Mouse (Mus musculus) G1E (cell line): ENCODE data around the gene Fez2. TPM values are rescaled to one million over a fixed set of nuclear protein-coding genes. Genes with fewer than 3 reads are reported as not detected.

Experiments used
- ATAC-seq: 2 replicates; pipeline ENCODE4 v1.8.0; 2016; ENCODE audit warnings: mild to moderate bottlenecking; ENCODE audit not compliant: insufficient number of reproducible peaks, poor library complexity, low FRiP score, severe bottlenecking; ENCODE audit errors: extremely low read depth
- DNase-seq: peaks from one replicate; pipeline ENCODE4 v3.0.0; 2012; ENCODE audit warnings: low spot score
- H3K27me3 ChIP-seq: 2 replicates; pipeline ENCODE4 v1.6.1; 2012; ENCODE audit warnings: mild to moderate bottlenecking, low read length, inconsistent platforms; ENCODE audit not compliant: insufficient read depth
- H3K36me3 ChIP-seq: replicated peaks from 2 replicates; pipeline ENCODE3; 2012; ENCODE audit warnings: mild to moderate bottlenecking, inconsistent platforms
- H3K4me1 ChIP-seq: 2 replicates; pipeline ENCODE4 v1.6.1; 2012; ENCODE audit warnings: low read depth, low read length, inconsistent platforms, mixed read lengths; ENCODE audit not compliant: insufficient read depth
- H3K4me3 ChIP-seq: 2 replicates; pipeline ENCODE4 v1.5.1; 2012; ENCODE audit warnings: low read depth, mild to moderate bottlenecking, inconsistent platforms, low read length, moderate library complexity, mixed read lengths
- H3K9me3 ChIP-seq: replicated peaks from 2 replicates; pipeline ENCODE4 v1.6.1; 2012; ENCODE audit warnings: inconsistent platforms
- CTCF ChIP-seq: IDR thresholded peaks from 2 replicates; pipeline ENCODE4 v1.5.1; 2012; ENCODE audit warnings: low read depth, low read length, inconsistent platforms, mixed read lengths
- GATA1 ChIP-seq: IDR thresholded peaks from 2 replicates; pipeline ENCODE4 v1.6.1; 2012; ENCODE audit warnings: borderline replicate concordance, low read length, inconsistent platforms, mixed read lengths
- GATA2 ChIP-seq: IDR thresholded peaks from 2 replicates; pipeline ENCODE4 v1.6.1; 2012; ENCODE audit warnings: low read depth, low read length, inconsistent platforms, borderline replicate concordance
- POLR2AphosphoS5 ChIP-seq: IDR thresholded peaks from 2 replicates; pipeline ENCODE4 v1.6.1; 2012; ENCODE audit warnings: low read depth, low read length, inconsistent platforms; ENCODE audit not compliant: insufficient replicate concordance
- TAL1 ChIP-seq: conservative IDR thresholded peaks from 2 replicates; pipeline ENCODE4 v1.6.1; 2012; ENCODE audit warnings: low read depth, low read length, inconsistent platforms, mixed read lengths
- polyA plus RNA-seq: library from polyadenylated mRNA; stranded (reverse); fragments of >175 nt; gene quantifications from 2 replicates; pipeline ENCODE4 v1.2.3, GENCODE M21; 2012
- total RNA-seq, 2 experiments: library from RNA; stranded (forward) in 1 of 2; stranded (reverse) in 1 of 2; fragments of 200-1000 nt in 1 of 2; fragments of >200 nt in 1 of 2; fragmentation: Nextera tagmentation in 1 of 2; gene quantifications; 2 replicates each; pipeline ENCODE4 v1.2.3; 2014 to 2017

Fez2 gene
- total and polyA plus RNA-seq, 3 experiments = 3.1 to 14.6 (median 9.3) TPM

DNA sequence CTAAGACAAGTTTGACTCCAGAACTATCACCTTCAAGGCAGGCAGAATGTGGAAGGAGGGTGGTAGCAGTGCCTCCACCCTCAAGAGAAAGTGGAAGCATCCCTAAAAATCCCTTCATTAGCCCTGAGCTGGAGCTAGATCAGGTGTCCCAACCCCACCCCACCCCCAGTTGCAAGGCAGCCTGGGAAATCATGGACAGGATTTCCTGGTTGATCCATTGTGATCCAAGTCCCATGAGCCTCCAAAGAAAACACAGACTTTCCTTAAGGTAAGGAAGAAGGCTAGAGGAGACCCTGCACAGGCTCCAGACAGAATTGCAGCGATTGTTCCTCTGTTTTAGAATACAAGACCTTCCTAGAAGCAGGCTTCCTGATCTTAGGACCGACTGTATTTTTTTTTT, 63.5 kb downstream of the Fez2 start:
- ATAC-seq = no peak
- H3K4me3 ChIP-seq = no peak overlapping the region

DNA sequence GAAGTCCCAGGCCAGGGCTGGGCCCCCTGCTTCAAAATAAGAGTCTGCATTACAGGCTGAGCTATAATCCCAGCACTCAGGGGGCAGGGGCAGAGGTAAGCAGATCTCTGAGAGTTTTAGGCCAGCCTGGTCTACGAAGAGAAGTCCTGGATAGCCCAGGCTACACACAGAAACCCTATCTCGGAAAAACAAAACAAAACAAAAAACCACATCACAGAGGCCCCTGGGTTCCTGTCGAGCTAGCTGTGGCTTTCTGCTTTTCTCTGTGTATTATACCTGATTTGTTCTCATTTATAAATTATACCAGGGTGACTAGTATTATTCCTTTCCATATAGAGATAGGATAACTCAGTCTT, 65.5 kb downstream of the Fez2 start:
- no peaks in the 10 kb centered on the region for H3K9me3 ChIP-seq
- ATAC-seq (no peak), DNase-seq (no peak)
- no peaks in the 10 kb centered on the region for H3K27me3 ChIP-seq
- H3K36me3 ChIP-seq = peaks cover 92% of the 10 kb centered on the region
- no peak overlapping the region for H3K4me3 ChIP-seq
- no peaks in the 10 kb centered on the region for H3K4me1 ChIP-seq
- TF ChIP-seq GATA2 = no peak
- TF ChIP-seq TAL1 = no peak
- no peak for TF ChIP-seq CTCF
- TF ChIP-seq POLR2AphosphoS5 = no peak
- no peak for TF ChIP-seq GATA1

More for the DNA sequence above, 63.5 kb downstream of the Fez2 start:
- Histone ChIP-seq H3K9me3 (no peaks in the 10 kb centered on the region), H3K27me3 (no peaks in the 10 kb centered on the region), H3K36me3 (peaks cover 86% of the 10 kb centered on the region), H3K4me1 (no peaks in the 10 kb centered on the region)
- no peak for TF ChIP-seq CTCF
- no peak for DNase-seq

DNA sequence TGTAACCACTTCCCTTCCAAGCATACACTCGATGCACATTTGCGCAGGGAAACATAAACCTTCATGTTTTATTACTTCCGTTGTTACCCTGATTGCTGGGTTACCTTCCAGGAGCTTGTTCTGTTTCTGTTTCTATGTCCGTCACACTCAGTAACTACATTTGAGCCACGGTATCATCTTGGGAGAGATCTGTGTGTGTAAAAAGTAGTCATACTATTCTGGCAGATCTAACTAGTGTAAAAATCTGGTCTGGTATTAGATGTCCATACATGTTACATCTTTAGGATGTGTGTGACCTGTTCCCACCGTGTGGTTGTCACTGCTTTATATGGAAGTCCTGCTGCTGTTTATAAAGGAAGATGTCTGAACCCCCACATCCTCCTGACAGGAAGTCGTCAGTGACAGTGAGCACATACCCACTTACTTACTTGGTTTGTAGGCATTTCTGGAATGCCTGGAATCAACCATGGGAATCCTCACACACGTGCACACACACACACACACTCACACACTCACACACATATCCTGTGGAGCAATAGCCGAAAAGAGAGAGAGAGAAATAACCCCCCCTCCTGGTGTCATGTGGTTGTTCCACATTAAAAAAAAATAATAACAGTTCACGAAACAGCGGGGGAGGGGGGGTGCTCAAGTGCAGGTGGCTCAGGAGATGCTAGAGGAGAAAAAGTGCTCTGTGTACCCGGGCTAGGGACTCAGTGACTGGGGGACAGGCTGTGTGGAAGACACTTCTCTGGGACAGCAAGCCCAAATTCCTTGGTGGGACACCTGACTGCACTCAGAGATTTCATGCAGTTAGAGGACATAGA, 66.1 kb downstream of the Fez2 start:
- Histone ChIP-seq H3K27me3 (no peaks in the 10 kb centered on the region), H3K9me3 (no peaks in the 10 kb centered on the region), H3K4me3 (no peak overlapping the region), H3K36me3 (peaks cover 92% of the 10 kb centered on the region), H3K4me1 (no peaks in the 10 kb centered on the region)
- ATAC-seq = no peak
- DNase-seq = no peak
- TF ChIP-seq GATA2 (no peak), CTCF (no peak), TAL1 (no peak), POLR2AphosphoS5 (no peak), GATA1 (no peak)

DNA sequence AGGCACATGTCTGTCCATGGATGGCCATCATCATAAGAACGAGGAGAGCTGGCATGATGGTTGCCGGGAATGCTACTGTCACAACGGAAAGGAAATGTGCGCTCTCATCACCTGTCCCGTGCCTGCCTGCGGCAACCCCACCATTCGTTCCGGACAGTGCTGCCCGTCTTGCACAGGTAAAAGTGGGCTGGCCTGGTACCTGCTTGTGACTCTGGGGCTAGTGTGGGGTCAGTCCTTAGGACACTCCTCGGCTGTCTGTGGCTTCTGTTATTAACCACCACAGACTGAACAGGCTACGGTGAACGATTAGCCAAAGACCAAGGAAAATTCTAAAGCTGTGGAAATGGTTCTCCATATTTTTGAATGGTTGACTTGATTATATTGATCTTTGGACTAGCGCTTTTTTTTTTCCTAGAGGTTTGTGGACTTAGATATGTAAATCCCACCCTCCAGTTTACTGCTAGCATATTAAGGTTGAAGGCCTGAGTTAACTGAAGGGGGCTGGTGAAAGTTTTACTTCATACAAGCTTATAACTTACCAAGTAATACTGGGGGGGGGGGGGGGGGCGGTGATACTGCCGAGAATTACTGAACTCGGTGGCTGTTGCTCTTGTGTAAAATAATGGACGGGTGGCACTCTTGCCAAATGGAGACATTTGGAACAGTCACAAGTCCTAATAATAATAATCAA, 70.7 kb downstream of the Fez2 start:
- TF ChIP-seq GATA2 = no peak
- no peak for TF ChIP-seq POLR2AphosphoS5
- no peak for TF ChIP-seq TAL1
- no peak for TF ChIP-seq GATA1
- TF ChIP-seq CTCF = no peak
- ATAC-seq (no peak), DNase-seq (no peak)
- H3K4me1 ChIP-seq = no peaks in the 10 kb centered on the region
- H3K36me3 ChIP-seq = peaks cover 88% of the 10 kb centered on the region
- H3K27me3 ChIP-seq = no peaks in the 10 kb centered on the region
- H3K9me3 ChIP-seq = no peaks in the 10 kb centered on the region
- no peak overlapping the region for H3K4me3 ChIP-seq

DNA sequence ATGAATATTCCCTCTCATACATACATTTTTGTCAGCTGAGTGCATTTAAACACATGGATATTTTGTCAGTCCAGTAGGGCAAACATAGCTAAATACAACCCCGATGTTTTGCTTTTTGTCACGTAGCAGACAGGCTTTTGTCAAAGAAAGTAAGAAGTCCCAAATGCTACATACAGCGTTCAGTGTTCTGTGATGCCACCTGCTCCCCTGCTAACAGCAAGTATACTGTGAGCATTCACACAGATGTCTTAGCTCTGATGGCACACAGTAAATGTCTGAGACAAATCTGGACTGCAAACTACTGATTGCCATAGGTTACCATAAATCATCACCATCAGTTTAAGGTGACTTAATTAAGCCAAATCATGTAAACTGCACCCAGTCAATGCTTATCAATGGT, 74.3 kb downstream of the Fez2 start:
- TF ChIP-seq GATA2 (no peak), CTCF (no peak)

DNA sequence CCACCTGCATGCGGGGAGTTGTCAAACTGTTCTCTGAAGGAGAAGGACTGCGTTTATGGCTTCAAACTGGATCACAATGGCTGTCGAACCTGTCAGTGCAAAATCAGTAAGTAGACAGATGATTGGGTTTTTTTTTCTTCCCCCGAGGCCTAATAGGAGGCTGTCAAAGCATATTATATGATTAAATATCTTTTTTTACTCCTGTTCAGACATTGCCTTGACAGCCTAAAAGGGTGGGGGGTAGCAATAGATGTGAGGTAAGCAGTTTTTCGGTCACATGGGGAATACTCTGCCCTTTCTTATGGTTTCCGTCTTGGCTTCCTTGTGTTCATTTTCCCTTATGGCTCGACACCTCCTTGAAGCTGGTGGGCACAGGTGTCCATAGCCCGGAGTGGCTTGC, 82.7 kb downstream of the Fez2 start:
- Histone ChIP-seq H3K9me3 (no peaks in the 10 kb centered on the region), H3K4me1 (peaks cover 3% of the 10 kb centered on the region; the same call in 1 of the 2 replicates), H3K27me3 (no peaks in the 10 kb centered on the region), H3K4me3 (no peak overlapping the region), H3K36me3 (peaks cover 83% of the 10 kb centered on the region)
- TF ChIP-seq CTCF (no peak), GATA2 (no peak)
- DNase-seq (no peak), ATAC-seq (no peak)

More for the DNA sequence above, 74.3 kb downstream of the Fez2 start:
- no peaks in the 10 kb centered on the region for H3K9me3 ChIP-seq
- H3K4me1 ChIP-seq = no peaks in the 10 kb centered on the region
- no peaks in the 10 kb centered on the region for H3K27me3 ChIP-seq
- ATAC-seq (no peak), DNase-seq (no peak)
- peaks cover 84% of the 10 kb centered on the region for H3K36me3 ChIP-seq
- no peak overlapping the region for H3K4me3 ChIP-seq
